Mouse (Mus musculus) heart, embryonic 11.5 days (tissue): ENCODE data around the gene Pde6d. TPM values are rescaled to one million over a fixed set of nuclear protein-coding genes. Genes with fewer than 3 reads are reported as not detected.
A peak's percentile ranks its signal among the peaks of the same experiment; 100 is the strongest.

Source experiments
- ATAC-seq: fragments of 200-750 bp; cut with Nextera tagmentation; replicated peaks from 2 replicates; pipeline ENCODE4 v1.8.0; 2017; ENCODE audit warnings: moderate library complexity; ENCODE audit not compliant: insufficient number of reproducible peaks, low FRiP score, low TSS enrichment
- H3K27ac ChIP-seq: fragments of 300-500 bp; sonication (generic); 2 replicates; pipeline ENCODE4 v1.5.1; 2014; ENCODE audit warnings: mild to moderate bottlenecking, low read depth, low read length
- H3K27me3 ChIP-seq: fragments of 300-500 bp; sonication (generic); 2 replicates; pipeline ENCODE4 v1.6.1; 2014; ENCODE audit warnings: mild to moderate bottlenecking, low read length, mixed read lengths; ENCODE audit not compliant: control insufficient read depth, insufficient read depth
- H3K36me3 ChIP-seq: fragments of 300-500 bp; sonication (generic); 2 replicates; pipeline ENCODE4 v1.6.1; 2014; ENCODE audit warnings: mild to moderate bottlenecking, low read length, moderate library complexity, mixed read lengths; ENCODE audit not compliant: control insufficient read depth, insufficient read depth
- H3K4me1 ChIP-seq: fragments of 300-500 bp; sonication (generic); 2 replicates; pipeline ENCODE4 v1.6.1; 2014; ENCODE audit warnings: low read length; ENCODE audit not compliant: control insufficient read depth, insufficient read depth
- H3K4me2 ChIP-seq: fragments of 300-500 bp; sonication (generic); 2 replicates; pipeline ENCODE4 v1.6.1; 2014; ENCODE audit warnings: mild to moderate bottlenecking, moderate library complexity
- H3K4me3 ChIP-seq: fragments of 300-500 bp; sonication (generic); 2 replicates; pipeline ENCODE4 v1.5.1; 2014; ENCODE audit warnings: low read depth, low read length
- H3K9ac ChIP-seq: fragments of 300-500 bp; sonication (generic); 2 replicates; pipeline ENCODE4 v1.6.1; 2014; ENCODE audit warnings: mild to moderate bottlenecking, low read depth, low read length, moderate library complexity
- H3K9me3 ChIP-seq: fragments of 300-500 bp; sonication (generic); replicated peaks from 2 replicates; pipeline ENCODE4 v1.6.1; 2016; ENCODE audit warnings: low read length; ENCODE audit not compliant: control insufficient read depth
- WGBS: fragments of 180-500 bp; shearing (Covaris S2); extraction: QIAGEN DNeasy Blood & Tissue Kit; methylation state at CpG from one replicate; pipeline ENCODE4 v1.1.7; 2014; ENCODE audit not compliant: insufficient replicate concordance; 5-methylcytosine and 5-hydroxymethylcytosine counted together
- polyA plus RNA-seq: library from polyadenylated mRNA; unstranded; fragments of >200 nt; fragmentation: Nextera tagmentation; extraction: Ambion mirVana; gene quantifications from 2 replicates; pipeline ENCODE4 v1.2.1, GENCODE M21; 2014

Pde6d gene
- polyA plus RNA-seq, 1 experiment from 2014 or later: 71.4 TPM

DNA sequence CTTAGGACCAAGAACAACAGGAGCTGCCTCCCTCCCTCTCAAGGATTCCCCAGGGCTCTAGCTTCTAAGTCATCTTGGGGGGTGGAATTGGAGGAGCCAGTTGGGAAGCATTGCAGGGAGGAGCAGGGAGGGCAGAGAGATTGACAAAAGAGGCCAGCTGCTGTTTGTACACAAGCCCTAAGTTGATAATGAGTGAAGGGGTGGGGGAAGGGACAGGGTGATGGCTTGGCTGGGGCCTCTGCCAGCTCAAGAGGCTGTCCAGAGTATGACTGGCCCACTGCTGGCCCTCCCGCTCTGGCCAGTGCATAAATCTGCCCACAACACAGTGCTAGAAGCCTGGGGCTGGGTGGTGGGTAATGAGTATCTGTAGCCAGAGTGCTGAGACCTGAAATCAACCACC is 77.0 kb downstream of the Pde6d start:
- H3K36me3 ChIP-seq: no peaks in the 10 kb centered on the region
- 33% methylated on average over 1 of the region's 1 CpGs for WGBS
- no peak overlapping the region for H3K4me3 ChIP-seq
- H3K27ac ChIP-seq: peak overlapping the region; percentile 93; the same call in 1 of the 2 replicates
- ATAC-seq: no peak
- no peaks in the 10 kb centered on the region for H3K9me3 ChIP-seq
- peak overlapping the region; percentile 84; the same call in 1 of the 2 replicates for H3K9ac ChIP-seq
- peak overlapping the region; percentile 84 for H3K4me2 ChIP-seq
- no peaks in the 10 kb centered on the region for H3K27me3 ChIP-seq
- H3K4me1 ChIP-seq: peaks cover 36% of the 10 kb centered on the region

DNA sequence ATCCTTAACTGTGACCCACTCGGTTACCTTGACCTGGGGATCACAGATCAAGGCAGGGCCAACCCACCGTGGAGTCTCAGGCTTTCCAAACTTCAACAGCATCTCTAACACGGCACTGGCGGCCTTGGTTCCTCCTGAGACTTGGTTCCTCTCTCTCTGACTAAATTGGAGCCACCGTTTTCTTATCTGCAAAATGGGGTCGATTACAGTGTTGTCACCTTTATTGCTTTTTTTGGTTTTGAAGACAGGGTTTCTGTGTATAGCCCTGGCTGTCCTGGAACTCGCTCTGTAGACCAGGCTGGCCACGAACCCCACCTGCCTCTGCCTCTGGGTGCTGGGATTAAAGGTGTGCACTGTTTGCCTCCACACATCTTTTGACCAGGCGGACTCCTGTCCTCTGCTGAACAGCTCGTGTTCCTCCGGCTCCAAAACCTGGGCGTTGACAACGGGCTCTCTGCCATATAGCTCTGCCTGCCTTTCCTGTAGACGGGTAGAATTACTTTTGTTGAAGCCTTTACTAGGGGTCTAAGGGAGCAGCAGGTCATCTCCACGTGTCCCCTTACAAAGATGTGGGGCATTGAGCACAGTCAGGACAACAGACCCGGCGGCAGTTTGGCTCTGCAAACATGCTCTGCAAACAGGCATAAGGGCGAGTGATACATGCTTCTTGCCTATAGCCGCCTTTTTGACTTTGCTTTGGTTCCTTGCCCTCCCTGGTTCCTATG is 77.6 kb downstream of the Pde6d start:
- Histone ChIP-seq H3K4me2 (peak overlapping the region; percentile 84), H3K9me3 (no peaks in the 10 kb centered on the region), H3K27ac (peak overlapping the region; percentile 93), H3K4me1 (peaks cover 39% of the 10 kb centered on the region), H3K4me3 (peak overlapping the region; percentile 45), H3K27me3 (no peaks in the 10 kb centered on the region), H3K36me3 (no peaks in the 10 kb centered on the region), H3K9ac (peak overlapping the region; percentile 84)
- WGBS: 23% methylated on average over 19 of the region's 19 CpGs
- ATAC-seq: peak; percentile 0; the same call in 1 of the 2 replicates

DNA sequence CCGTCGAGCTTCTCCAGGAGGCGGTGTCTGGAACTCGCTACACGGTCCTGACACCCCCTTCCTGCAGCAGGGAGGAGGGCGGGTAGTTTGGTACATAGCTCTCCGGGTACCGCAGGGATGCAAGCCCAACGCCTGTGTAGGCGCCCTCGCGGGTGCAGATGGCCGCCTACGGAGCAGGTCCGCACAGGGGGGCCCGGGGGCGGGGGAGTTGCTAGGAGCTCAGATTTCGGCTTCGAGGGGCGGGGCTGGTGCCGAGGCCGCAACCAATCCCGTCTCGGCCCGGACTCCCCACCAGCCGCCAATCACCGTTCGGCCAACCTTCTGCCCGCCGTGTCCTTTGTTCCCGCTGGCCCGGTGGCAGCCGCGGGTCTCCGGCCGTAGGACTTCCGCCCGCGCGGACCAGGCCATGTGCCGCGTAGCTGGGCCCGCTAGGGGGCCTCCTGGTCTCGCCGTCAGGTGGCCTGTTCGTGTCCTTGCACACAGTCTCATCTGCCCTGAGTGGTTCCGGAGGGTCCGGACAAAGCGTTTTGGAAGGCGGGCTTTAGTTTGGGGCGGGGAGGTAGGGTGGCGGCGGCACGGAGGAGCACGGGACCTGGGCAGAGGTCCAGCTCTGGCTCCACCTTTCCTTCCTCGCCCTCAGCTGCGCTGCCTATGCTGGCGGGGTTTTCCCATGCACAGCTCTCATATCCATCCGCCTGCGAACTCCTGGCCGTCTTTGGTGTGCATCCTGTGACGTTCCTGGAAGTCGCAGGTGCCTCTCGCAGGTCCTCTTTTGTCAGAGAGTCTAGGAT is 78.3 kb downstream of the Pde6d start:
- Histone ChIP-seq H3K27ac (peak overlapping the region; percentile 93), H3K36me3 (no peaks in the 10 kb centered on the region), H3K9me3 (no peaks in the 10 kb centered on the region), H3K4me1 (peaks cover 39% of the 10 kb centered on the region), H3K9ac (peak overlapping the region; percentile 84), H3K27me3 (no peaks in the 10 kb centered on the region), H3K4me2 (peak overlapping the region; percentile 84), H3K4me3 (peak overlapping the region; percentile 45)
- peak; percentile 85 for ATAC-seq
- under 1% methylated on average over 64 of the region's 64 CpGs for WGBS

DNA sequence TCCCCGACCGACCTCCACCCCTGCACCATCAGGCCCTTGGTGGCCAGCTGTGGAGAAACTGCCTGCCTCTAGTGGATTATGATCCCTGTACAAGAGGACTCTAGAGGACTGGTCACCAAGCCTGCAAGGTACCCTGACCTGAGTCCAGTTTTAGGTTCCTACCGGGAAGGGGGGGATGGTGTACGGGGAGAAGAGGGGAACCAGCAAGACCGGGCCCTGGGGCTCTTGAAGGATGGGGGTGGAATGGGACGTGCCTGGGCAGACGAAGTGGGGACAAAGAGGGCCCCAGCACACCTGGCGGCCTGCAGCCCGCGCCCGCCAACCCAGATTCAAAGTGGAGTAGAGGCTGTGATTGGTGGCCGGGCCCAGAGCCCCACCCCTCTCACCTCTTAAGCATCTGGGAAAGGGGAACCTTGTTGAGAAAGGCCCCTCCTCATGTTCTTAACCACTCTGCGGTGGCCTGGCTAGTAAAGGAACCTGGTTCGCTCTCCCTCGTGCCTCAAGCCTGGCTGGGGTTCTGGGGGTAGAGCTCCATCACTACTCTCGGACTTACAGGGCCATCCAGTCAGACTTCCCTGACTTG is 79.2 kb downstream of the Pde6d start:
- Histone ChIP-seq H3K4me3 (peak overlapping the region; percentile 45), H3K36me3 (no peaks in the 10 kb centered on the region), H3K4me2 (peak overlapping the region; percentile 84), H3K9me3 (no peaks in the 10 kb centered on the region), H3K27ac (peak overlapping the region; percentile 93), H3K9ac (peak overlapping the region; percentile 84), H3K27me3 (no peaks in the 10 kb centered on the region), H3K4me1 (peaks cover 44% of the 10 kb centered on the region)
- WGBS: 29% methylated on average over 16 of the region's 16 CpGs
- peak; percentile 2; the same call in 1 of the 2 replicates for ATAC-seq

DNA sequence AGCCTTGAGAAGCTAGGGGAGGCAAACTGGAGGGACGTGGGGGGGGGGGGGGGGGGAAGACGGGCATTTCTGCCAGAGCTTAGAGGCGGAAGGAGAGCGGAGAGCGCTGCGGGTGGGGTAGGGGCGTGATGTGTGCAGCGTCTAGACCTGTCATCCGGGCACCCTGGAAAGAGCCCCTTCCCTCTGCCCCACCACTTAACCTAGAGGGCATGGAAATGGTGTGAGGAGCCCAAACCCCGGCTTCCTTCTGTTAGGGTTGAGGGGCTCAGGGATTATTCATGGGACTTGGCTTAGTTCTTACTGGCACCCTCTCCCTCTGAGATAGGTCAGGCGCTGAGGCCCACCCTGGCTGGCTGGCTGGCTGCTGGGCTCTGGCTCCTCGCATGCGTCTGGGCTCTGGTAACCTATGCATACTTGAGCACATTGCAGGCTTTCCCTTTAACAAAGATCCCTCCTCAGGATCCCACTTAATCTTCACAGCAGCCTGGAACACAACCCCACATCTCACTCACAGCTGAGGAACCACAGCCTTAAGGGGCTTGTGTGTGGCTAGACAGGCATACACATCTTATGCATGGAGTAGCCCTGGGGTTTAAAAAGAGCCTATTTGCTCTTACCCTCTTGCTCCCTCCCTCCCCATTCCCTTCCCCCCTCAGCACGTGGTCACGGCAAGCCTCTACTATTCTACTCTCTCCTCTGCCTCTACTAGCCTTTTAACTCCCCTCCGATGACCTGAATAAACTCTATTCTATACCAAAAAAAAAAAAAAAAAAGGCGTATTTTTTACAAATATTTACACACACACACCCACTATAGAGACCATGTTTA is 80.0 kb downstream of the Pde6d start:
- Histone ChIP-seq H3K9me3 (no peaks in the 10 kb centered on the region), H3K4me2 (0 out of 2 replicates have a peak overlapping the region, but pooled peaks have one; percentile 3), H3K27ac (no peak overlapping the region), H3K9ac (peak overlapping the region; percentile 43; the same call in 1 of the 2 replicates), H3K27me3 (no peaks in the 10 kb centered on the region), H3K4me1 (peaks cover 52% of the 10 kb centered on the region), H3K4me3 (no peak overlapping the region), H3K36me3 (no peaks in the 10 kb centered on the region)
- no peak for ATAC-seq
- WGBS: 24% methylated on average over 17 of the region's 17 CpGs

DNA sequence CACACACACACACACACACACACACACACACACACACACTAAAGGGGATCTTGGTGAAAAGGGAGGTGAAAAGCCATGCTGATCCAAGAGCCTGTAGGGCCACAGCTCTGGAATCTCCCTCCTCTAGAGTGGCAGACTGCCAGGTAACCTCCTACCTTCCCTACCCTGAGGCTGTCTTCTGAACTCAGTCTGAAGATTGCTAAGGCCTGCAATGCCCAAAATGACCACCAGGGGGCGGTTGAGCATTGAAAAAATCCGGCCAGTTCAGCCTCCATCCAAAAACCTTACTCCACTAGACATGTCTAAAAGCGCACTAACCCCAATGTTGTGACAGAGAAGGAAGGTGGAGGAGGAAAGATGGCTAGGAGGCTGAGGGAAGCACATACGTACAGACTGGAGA is 80.9 kb downstream of the Pde6d start:
- H3K27ac ChIP-seq: no peak overlapping the region
- no peak overlapping the region for H3K4me3 ChIP-seq
- no peak for ATAC-seq
- 0 out of 2 replicates have a peak overlapping the region, but pooled peaks have one; percentile 50 for H3K9ac ChIP-seq
- H3K4me2 ChIP-seq: 0 out of 2 replicates have a peak overlapping the region, but pooled peaks have one; percentile 3
- H3K36me3 ChIP-seq: no peaks in the 10 kb centered on the region
- under 1% methylated on average over 4 of the region's 4 CpGs for WGBS
- peaks cover 53% of the 10 kb centered on the region for H3K4me1 ChIP-seq
- H3K9me3 ChIP-seq: no peaks in the 10 kb centered on the region
- no peaks in the 10 kb centered on the region for H3K27me3 ChIP-seq

DNA sequence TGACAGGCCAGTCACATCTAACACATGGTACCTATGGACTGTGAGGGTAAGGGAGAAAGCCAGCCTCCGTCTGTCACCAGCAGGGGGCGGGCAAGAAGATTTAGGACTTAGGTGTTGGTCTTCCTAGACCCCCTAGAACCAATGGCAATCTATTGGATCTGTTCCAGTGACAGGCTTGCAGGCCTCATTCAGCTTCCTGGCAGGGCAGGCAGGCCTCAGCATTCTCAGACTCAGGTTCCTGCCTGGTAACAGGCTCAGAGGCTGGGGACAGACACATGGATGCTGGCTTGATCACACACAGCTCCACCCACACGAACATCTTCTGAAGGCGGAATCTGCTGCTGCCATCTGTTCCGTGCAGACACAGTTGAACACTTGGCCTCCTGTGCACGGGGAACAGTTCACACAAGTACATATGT is 81.3 kb downstream of the Pde6d start:
- H3K36me3 ChIP-seq: no peaks in the 10 kb centered on the region
- ATAC-seq: no peak
- H3K27me3 ChIP-seq: no peaks in the 10 kb centered on the region
- no peak overlapping the region for H3K4me3 ChIP-seq
- peaks cover 53% of the 10 kb centered on the region for H3K4me1 ChIP-seq
- 40% methylated on average over 6 of the region's 6 CpGs for WGBS
- H3K27ac ChIP-seq: no peak overlapping the region
- H3K9me3 ChIP-seq: no peaks in the 10 kb centered on the region
- H3K9ac ChIP-seq: no peak overlapping the region
- no peak overlapping the region for H3K4me2 ChIP-seq

DNA sequence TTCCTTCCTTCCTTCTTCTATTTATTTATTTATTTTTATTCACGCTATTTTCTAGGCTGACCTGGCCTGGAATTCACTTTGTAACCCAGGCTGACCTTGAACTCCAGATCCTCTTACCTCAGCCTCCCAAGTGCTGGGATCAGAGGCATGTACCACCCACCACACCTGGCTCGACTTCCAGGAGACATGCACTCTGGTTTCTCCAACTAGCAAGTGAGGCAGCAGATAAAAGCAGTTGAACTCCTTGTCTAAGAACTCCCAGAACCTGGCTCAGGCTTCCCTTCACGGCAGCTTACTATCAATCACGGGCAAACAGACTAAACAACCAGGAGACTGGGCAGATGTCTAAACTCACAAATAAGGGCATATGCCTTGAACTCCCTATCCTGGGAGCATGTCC is 81.7 kb downstream of the Pde6d start:
- Histone ChIP-seq H3K9me3 (no peaks in the 10 kb centered on the region), H3K27ac (no peak overlapping the region), H3K36me3 (no peaks in the 10 kb centered on the region), H3K4me1 (peaks cover 53% of the 10 kb centered on the region), H3K4me3 (no peak overlapping the region), H3K27me3 (no peaks in the 10 kb centered on the region), H3K4me2 (no peak overlapping the region), H3K9ac (no peak overlapping the region)
- WGBS: 72% methylated on average over 4 of the region's 4 CpGs
- no peak for ATAC-seq
